Mouse (Mus musculus) olfactory bulb, adult 2 months (tissue): ENCODE measurements around the gene Bcas2. TPM values are rescaled to one million over a fixed set of nuclear protein-coding genes. Genes with fewer than 3 reads are reported as not detected.
"Not testable (repeated sequence)": the region's sequence is repeated elsewhere in the genome, so short reads cannot be mapped to it uniquely, and the experiment has no call there.

Experiments
- H3K27ac ChIP-seq: fragments of 200-500 bp; 2 replicates; pipeline ENCODE4 v1.5.1; 2012; ENCODE audit warnings: low read depth, low read length; ENCODE audit not compliant: insufficient read depth
- H3K4me1 ChIP-seq: fragments of 200-500 bp; 2 replicates; pipeline ENCODE4 v1.6.1; 2012; ENCODE audit warnings: low read length; ENCODE audit not compliant: control insufficient read depth, insufficient read depth
- H3K4me3 ChIP-seq: fragments of 200-500 bp; 2 replicates; pipeline ENCODE4 v1.5.1; 2012; ENCODE audit warnings: mild to moderate bottlenecking, low read depth, low read length, moderate library complexity; ENCODE audit not compliant: insufficient read depth
- CTCF ChIP-seq: fragments of 200-500 bp; IDR thresholded peaks from 2 replicates; pipeline ENCODE4 v1.5.1; 2012; ENCODE audit warnings: low read depth, mild to moderate bottlenecking, low read length, moderate library complexity; ENCODE audit not compliant: insufficient read depth
- POLR2A ChIP-seq: fragments of 200-500 bp; IDR thresholded peaks from 2 replicates; pipeline ENCODE4 v1.6.1; 2012; ENCODE audit warnings: mild to moderate bottlenecking, low read depth, low read length, moderate library complexity; ENCODE audit not compliant: insufficient read depth
- WGBS: fragments of 180-500 bp; shearing (Covaris S2); methylation state at CpG from one replicate; pipeline ENCODE4 v1.1.7; 2018; 5-methylcytosine and 5-hydroxymethylcytosine counted together
- polyA plus RNA-seq: library from polyadenylated mRNA; stranded (reverse); fragments of >200 nt; gene quantifications from 2 replicates; pipeline ENCODE4 v1.2.4, GENCODE M21; 2012; ENCODE audit warnings: low replicate concordance; ENCODE audit not compliant: missing spikeins, insufficient read depth, insufficient read length

The Bcas2 gene
- polyA plus RNA-seq, 1 experiment = not detected

- H3K4me1 ChIP-seq = no peaks in the 10 kb centered on the region
- no peak overlapping the region for H3K27ac ChIP-seq
- 82% methylated on average over 4 of the region's 4 CpGs for WGBS
- TF ChIP-seq POLR2A (no peak), CTCF (no peak)
- no peak overlapping the region for H3K4me3 ChIP-seq
These were observed 34.9 kb upstream of the Bcas2 start for GRCm38 (mm10) chr3:103136414-103137077.

GRCm38 (mm10) chr3:103139047-103139446 lies 32.4 kb upstream of the Bcas2 start:
- TF ChIP-seq CTCF (no peak), POLR2A (no peak)
- 59% methylated on average over 8 of the region's 8 CpGs for WGBS
- H3K4me1 ChIP-seq = no peaks in the 10 kb centered on the region
- H3K4me3 ChIP-seq = no peak overlapping the region
- no peak overlapping the region for H3K27ac ChIP-seq

- not testable (repeated sequence) for H3K27ac ChIP-seq, H3K4me1 ChIP-seq, H3K4me3 ChIP-seq
- 62% methylated on average over 11 of the region's 11 CpGs for WGBS
These were observed 31.2 kb upstream of the Bcas2 start for GRCm38 (mm10) chr3:103140095-103140838.

- H3K27ac ChIP-seq = no peak overlapping the region
- TF ChIP-seq POLR2A = no peak
- no peak for TF ChIP-seq CTCF
- H3K4me3 ChIP-seq = no peak overlapping the region
- 76% methylated on average over 11 of the region's 11 CpGs for WGBS
- 0 out of 2 replicates have a peak, but pooled peaks cover under 1% of the 10 kb centered on the region for H3K4me1 ChIP-seq
These were observed 30.2 kb upstream of the Bcas2 start for GRCm38 (mm10) chr3:103141287-103141686.

- TF ChIP-seq POLR2A = no peak
- no peak for TF ChIP-seq CTCF
- 91% methylated on average over 10 of the region's 10 CpGs for WGBS
- Histone ChIP-seq H3K27ac (no peak overlapping the region), H3K4me1 (0 out of 2 replicates have a peak, but pooled peaks cover 2% of the 10 kb centered on the region), H3K4me3 (no peak overlapping the region)
These were observed 29.1 kb upstream of the Bcas2 start for GRCm38 (mm10) chr3:103142366-103142765.

- H3K4me3 ChIP-seq = no peak overlapping the region
- 0 out of 2 replicates have a peak, but pooled peaks cover 2% of the 10 kb centered on the region for H3K4me1 ChIP-seq
- WGBS = 89% methylated on average over 2 of the region's 2 CpGs
These were observed 26.1 kb upstream of the Bcas2 start for GRCm38 (mm10) chr3:103145336-103145735.

GRCm38 (mm10) chr3:103145791-103146190 lies 25.7 kb upstream of the Bcas2 start:
- H3K4me1 ChIP-seq = 0 out of 2 replicates have a peak, but pooled peaks cover 2% of the 10 kb centered on the region
- no peak overlapping the region for H3K4me3 ChIP-seq
- WGBS = 86% methylated on average over 4 of the region's 4 CpGs
- TF ChIP-seq POLR2A = no peak
- TF ChIP-seq CTCF = no peak
- H3K27ac ChIP-seq = no peak overlapping the region

More at GRCm38 (mm10) chr3:103145336-103145735, 26.1 kb upstream of the Bcas2 start:
- no peak overlapping the region for H3K27ac ChIP-seq
- TF ChIP-seq POLR2A (no peak), CTCF (no peak)

GRCm38 (mm10) chr3:103146330-103147166 lies 24.9 kb upstream of the Bcas2 start:
- WGBS = 77% methylated on average over 23 of the region's 23 CpGs
- no peak overlapping the region for H3K4me3 ChIP-seq
- TF ChIP-seq POLR2A = no peak
- no peak for TF ChIP-seq CTCF
- no peak overlapping the region for H3K27ac ChIP-seq
- peaks cover 4% of the 10 kb centered on the region; the same call in 1 of the 2 replicates for H3K4me1 ChIP-seq

GRCm38 (mm10) chr3:103147775-103148174 lies 23.7 kb upstream of the Bcas2 start:
- TF ChIP-seq CTCF (no peak), POLR2A (no peak)
- Histone ChIP-seq H3K4me1 (peaks cover 9% of the 10 kb centered on the region), H3K27ac (no peak overlapping the region), H3K4me3 (no peak overlapping the region)
- 81% methylated on average over 4 of the region's 4 CpGs for WGBS
